Mouse (Mus musculus): ENCODE results near the gene Snrpa. TPM values are rescaled to one million over a fixed set of nuclear protein-coding genes. Genes with fewer than 3 reads are reported as not detected.

The Snrpa gene
- total RNA-seq (2023) = 10 to 100 TPM; 41.5 to 50.3 TPM

GRCm38 (mm10) chr7:27195681-27196611, at the start of gene Snrpa, which contains the start of gene BC024978:
Gene Snrpa (minus strand): TSS chr7:27196271.
Gene BC024978 (plus strand): TSS chr7:27195781.

DNA sequence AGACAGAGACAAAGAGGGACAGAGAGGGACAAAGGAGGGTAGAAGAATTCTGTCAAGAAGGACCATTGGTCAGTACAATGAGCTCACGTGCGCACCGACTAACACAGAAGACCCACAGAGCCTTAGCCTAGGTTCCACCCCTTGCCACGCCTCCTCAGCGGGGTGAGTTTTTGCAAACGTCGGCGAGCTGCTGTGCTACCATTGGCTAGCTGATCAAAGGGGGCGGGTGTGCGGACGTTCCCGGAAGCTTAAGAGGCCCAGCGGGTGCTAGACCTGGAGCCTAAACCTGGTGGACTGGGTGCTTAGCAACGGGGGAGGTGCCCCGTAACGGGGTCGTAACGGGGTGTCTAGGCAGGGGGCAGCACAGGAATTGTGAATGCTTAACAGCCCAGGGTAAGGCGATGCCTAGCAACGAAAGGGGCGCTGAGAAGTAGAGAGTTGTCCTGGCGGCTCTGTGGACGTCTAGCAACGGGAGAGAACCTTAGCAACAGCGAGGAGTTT, 36.8 kb upstream of the Snrpa start, which contains the start of gene Coq8b:
Gene Coq8b (plus strand): TSS at position 243 of the 501 bp plus-strand sequence.

GRCm38 (mm10) chr7:27228281-27228821, 32.3 kb upstream of the Snrpa start, which contains the start of gene Itpkc:
Gene Itpkc (minus strand): TSS chr7:27228661.

GRCm38 (mm10) chr7:27180837-27181695, 15.0 kb downstream of the Snrpa start, which contains the start of the genes Gm21983 and Mia:
Gene Gm21983 (minus strand): TSS chr7:27181086.
Gene Mia (minus strand): TSS chr7:27181157.

GRCm38 (mm10) chr7:27178324-27179216, 17.5 kb downstream of the Snrpa start, which contains the start of gene Rab4b:
Gene Rab4b (minus strand): TSS chr7:27178896.

GRCm38 (mm10) chr7:27166614-27167474, 29.2 kb downstream of the Snrpa start, which contains the start of gene Egln2:
Gene Egln2 (minus strand): TSS chr7:27166802.

DNA sequence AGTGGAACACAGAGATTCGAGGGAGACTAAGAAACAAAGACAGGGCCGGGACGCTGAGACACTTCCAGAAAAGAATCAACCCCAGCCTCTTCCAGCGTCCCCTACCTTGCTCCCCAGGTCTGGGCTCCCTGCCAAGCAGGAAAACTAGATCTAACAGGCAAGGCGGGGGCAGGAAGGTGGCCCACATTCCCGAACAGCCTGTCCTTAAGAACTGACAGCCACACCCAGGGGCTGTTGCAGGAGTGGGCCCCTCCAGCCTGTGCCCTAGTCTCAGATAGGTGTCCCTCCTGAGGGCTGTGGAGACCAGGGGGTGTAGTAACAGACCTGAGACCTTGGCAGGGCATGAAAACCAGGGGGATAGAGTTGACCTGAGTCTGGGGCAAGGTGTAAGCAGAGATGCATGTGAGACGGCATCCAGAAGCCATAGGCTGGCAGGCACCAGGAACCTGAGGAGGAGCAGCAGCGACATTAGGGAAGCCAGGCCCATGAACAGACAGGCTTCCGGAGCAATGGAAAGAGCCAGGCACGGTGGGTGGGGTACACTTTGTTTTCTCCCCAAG, 42.8 kb downstream of the Snrpa start, which contains the start of gene Cyp2t4:
Gene Cyp2t4 (plus strand): TSS at position 510 of the 560 bp plus-strand sequence.

Other genes starting within 250 kb of the Snrpa start
- not detected for gene Cyp2a12, start 167.2 kb downstream of the Snrpa start, total RNA-seq (2023)
- not detected for gene Cyp2f2, start 76.4 kb downstream of the Snrpa start, total RNA-seq (2023)
- gene Cyp2t4, start 42.6 kb downstream of the Snrpa start, total RNA-seq (2023) = not detected
- gene Egln2, start 29.5 kb downstream of the Snrpa start, total RNA-seq (2023) = 10 to 100 TPM; 43.3 to 45.3 TPM
- gene Rab4b, start 17.4 kb downstream of the Snrpa start, total RNA-seq (2023) = 10 to 100 TPM; 96.8 to 98.1 TPM
- gene Gm21983, start 15.2 kb downstream of the Snrpa start, total RNA-seq (2023) = not detected
- gene Mia, start 15.1 kb downstream of the Snrpa start, total RNA-seq (2023) = not detected
- gene BC024978, start 490 bp downstream of the Snrpa start, total RNA-seq (2023) = 1 to 10 TPM; 3.2 to 3.3 TPM
- gene Itpkc, start 32.4 kb upstream of the Snrpa start, total RNA-seq (2023) = 10 to 100 TPM in 1 of 2 experiments, 1 to 10 TPM in 1; 9.0 to 10.4 TPM
- gene Coq8b, start 36.8 kb upstream of the Snrpa start, total RNA-seq (2023) = 10 to 100 TPM; 19.5 to 21.4 TPM
- 1 to 10 TPM; 5.7 to 6.9 TPM for gene Numbl, start 62.2 kb upstream of the Snrpa start, total RNA-seq (2023)
- under 1 TPM; 0.33 to 0.51 TPM for gene Ltbp4, start 141.4 kb upstream of the Snrpa start, total RNA-seq (2023)
- 100 to 1,000 TPM; 100 to 108 TPM for gene Shkbp1, start 159.7 kb upstream of the Snrpa start, total RNA-seq (2023)
- gene Gm20479, start 161.1 kb upstream of the Snrpa start, total RNA-seq (2023) = 10 to 100 TPM in 1 of 2 experiments, not detected in 1; 10.9 TPM

Data from neutrophil, adult 59 days (primary cell).